Mouse (Mus musculus) kidney, adult 2 months (tissue): ENCODE results near the gene Dppa3.

Experiments
- CTCF ChIP-seq: fragments of 200-500 bp; conservative IDR thresholded peaks from 2 replicates; pipeline ENCODE4 v1.5.1; 2011; ENCODE audit warnings: low read depth, mild to moderate bottlenecking, control low read depth, low read length, moderate library complexity, mixed read lengths; ENCODE audit not compliant: insufficient read depth, insufficient read length
- POLR2A ChIP-seq: fragments of 200-500 bp; IDR thresholded peaks from one replicate; pipeline ENCODE4 v1.6.1; 2011; ENCODE audit warnings: low read depth, low read length, control low read depth

- TF ChIP-seq POLR2A, result no peak
- TF ChIP-seq CTCF, result no peak
Measured at GRCm38 (mm10) chr6:122621066-122621465, 5.1 kb upstream of the Dppa3 start.
